Mouse (Mus musculus): ENCODE results near the gene Gpr88.
A peak's percentile ranks its signal among the peaks of the same experiment; 100 is the strongest.

Gene Gpr88

GRCm38 (mm10) chr3:116253077-116253531 lies at the start of gene Gpr88:
Gpr88 (minus strand) TSS chr3:116253503.
- peak; percentile 56 for DNase-seq

GRCm38 (mm10) chr3:116302581-116302980 lies 49.3 kb upstream of the Gpr88 start:
- no peak for DNase-seq

GRCm38 (mm10) chr3:116301754-116302153 lies 48.5 kb upstream of the Gpr88 start:
- DNase-seq = no peak

GRCm38 (mm10) chr3:116298727-116299126 lies 45.4 kb upstream of the Gpr88 start:
- peak; percentile 16 for DNase-seq

- no peak for DNase-seq
These were observed 44.7 kb upstream of the Gpr88 start for GRCm38 (mm10) chr3:116298003-116298402.

GRCm38 (mm10) chr3:116297170-116297569 lies 43.9 kb upstream of the Gpr88 start:
- no peak for DNase-seq

GRCm38 (mm10) chr3:116290041-116290815 lies 36.9 kb upstream of the Gpr88 start:
- DNase-seq = no peak

GRCm38 (mm10) chr3:116288833-116289232 lies 35.5 kb upstream of the Gpr88 start:
- peak; percentile 39 for DNase-seq

GRCm38 (mm10) chr3:116284735-116285134 lies 31.4 kb upstream of the Gpr88 start:
- no peak for DNase-seq

- DNase-seq = no peak
These were observed 30.7 kb upstream of the Gpr88 start for GRCm38 (mm10) chr3:116283996-116284395.

- peak; percentile 15 for DNase-seq
These were observed 28.4 kb upstream of the Gpr88 start for GRCm38 (mm10) chr3:116281663-116282062.

- DNase-seq = no peak
These were observed 23.8 kb upstream of the Gpr88 start for GRCm38 (mm10) chr3:116277146-116277545.

GRCm38 (mm10) chr3:116271679-116272078 lies 18.4 kb upstream of the Gpr88 start:
- no peak for DNase-seq

GRCm38 (mm10) chr3:116267036-116267654 lies 13.8 kb upstream of the Gpr88 start:
- DNase-seq = no peak

- no peak for DNase-seq
These were observed 13.1 kb upstream of the Gpr88 start for GRCm38 (mm10) chr3:116266360-116266759.

- no peak for DNase-seq
These were observed 10.7 kb upstream of the Gpr88 start for GRCm38 (mm10) chr3:116263977-116264376.

- DNase-seq = no peak
These were observed 9.8 kb upstream of the Gpr88 start for GRCm38 (mm10) chr3:116263061-116263460.

GRCm38 (mm10) chr3:116256104-116256503 lies 2.8 kb upstream of the Gpr88 start:
- DNase-seq = no peak

- DNase-seq = peak; percentile 53
These were observed 855 bp downstream of the Gpr88 start for GRCm38 (mm10) chr3:116252255-116253040.

- DNase-seq = peak; percentile 66
These were observed 1.6 kb downstream of the Gpr88 start for GRCm38 (mm10) chr3:116251481-116252254.

GRCm38 (mm10) chr3:116249026-116249425 lies 4.3 kb downstream of the Gpr88 start:
- DNase-seq = no peak

GRCm38 (mm10) chr3:116244476-116244875 lies 8.8 kb downstream of the Gpr88 start:
- DNase-seq = no peak

- no peak for DNase-seq
These were observed 10.6 kb downstream of the Gpr88 start for GRCm38 (mm10) chr3:116242685-116243084.
